Mouse (Mus musculus): Measurements from ENCODE around the gene Slc38a2.

Gene Slc38a2

DNA sequence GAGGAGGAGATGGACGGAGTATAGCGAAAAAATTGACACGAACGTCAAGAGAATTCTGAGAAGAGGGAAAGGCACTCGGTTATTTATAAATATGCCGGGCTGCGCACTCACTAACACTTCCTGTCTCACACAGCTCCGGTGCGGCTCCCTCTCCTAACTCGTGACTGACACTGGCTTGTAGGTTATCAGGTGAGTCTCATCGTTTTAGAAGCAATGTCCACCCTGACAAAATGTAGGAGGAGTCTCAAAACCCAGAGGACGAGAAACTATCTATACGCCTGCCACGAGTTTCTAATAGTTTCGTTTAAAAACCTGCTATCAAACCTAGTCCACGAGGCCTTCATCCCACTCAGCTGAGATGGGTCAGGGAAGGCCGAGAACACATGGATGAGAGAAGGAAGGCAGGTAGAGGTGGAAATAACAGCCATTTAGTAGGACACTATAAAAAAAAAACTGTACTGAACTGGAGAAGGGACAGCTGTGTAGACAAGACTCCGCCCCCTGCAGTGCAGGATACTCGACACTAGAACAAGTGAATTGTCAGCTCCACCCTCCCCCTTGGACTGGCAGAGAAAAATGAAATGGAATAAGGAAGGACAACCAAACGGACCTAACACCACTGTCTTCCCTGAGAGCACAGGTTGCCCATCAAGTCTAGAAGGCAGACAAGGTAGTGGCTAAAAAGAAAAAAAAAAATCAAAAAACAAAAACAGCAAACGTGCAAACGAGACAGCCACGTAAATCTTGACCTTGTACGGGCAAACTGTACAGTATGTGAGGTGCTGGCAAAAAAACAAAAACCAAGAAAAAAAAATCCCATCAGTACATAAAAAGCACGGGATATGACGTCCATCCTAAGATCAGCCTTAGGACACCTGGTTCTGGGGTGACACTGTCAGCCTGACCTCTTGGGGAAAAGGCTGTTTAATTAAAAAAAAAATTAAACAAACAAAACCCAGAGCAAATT, 3.8 kb downstream of the Slc38a2 start:
- DNase-seq, result no peak

DNA sequence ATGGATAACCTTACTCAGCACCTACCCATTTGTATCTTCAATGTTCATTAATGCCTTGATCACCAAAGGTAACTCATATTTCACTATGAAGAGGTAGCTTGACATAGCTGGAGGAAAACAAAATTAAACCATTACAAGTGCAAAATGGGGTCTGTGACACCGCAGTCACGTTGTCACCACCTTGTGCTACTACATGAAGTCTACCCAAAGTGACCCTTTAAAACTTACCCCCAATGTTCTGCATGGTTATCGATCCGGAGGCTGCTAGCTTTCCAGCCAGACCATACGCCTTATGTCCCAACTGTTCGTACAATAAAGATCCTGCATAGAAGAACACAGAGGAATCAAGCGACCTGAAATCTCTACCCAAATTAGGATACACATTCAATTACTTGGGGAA, 4.5 kb downstream of the Slc38a2 start:
- no peak for DNase-seq

DNA sequence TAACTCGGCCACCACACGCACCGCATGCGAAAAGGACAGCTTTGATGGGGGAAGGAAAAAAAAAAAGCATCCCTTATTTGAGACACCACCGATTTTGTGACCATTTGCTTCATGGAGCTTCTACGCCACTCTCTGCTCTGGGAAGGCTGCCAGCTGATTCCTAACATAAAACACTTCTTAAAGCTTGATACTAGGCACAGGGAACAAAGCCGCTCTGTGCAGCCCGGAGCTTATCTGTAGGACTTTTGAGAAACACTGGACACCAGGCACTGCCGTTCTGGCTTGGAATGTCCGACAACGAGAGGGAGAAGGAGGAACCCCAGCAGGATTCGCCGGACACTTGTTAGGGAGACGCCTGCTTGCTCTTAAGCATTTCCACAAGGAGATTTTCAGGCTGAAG, 5.8 kb downstream of the Slc38a2 start:
- no peak for DNase-seq

DNA sequence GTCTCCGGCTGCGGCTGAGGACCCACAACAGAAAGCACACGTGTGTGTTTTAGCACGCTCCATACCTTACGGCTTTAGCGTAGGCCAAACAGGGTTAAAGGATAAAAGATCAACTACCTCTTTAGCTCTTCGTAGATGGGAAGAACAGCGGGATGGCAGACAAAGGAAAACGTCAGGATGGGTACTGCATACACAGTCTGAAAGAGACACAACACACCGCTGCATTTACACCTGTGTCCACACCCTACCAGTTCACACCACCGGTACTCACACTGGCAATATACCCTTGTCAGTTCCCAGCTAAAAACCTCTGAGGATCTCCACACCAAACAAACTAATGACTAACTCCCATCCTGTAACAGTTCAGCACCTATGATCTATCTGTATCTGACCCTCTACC, 7.1 kb downstream of the Slc38a2 start:
- no peak for DNase-seq

DNA sequence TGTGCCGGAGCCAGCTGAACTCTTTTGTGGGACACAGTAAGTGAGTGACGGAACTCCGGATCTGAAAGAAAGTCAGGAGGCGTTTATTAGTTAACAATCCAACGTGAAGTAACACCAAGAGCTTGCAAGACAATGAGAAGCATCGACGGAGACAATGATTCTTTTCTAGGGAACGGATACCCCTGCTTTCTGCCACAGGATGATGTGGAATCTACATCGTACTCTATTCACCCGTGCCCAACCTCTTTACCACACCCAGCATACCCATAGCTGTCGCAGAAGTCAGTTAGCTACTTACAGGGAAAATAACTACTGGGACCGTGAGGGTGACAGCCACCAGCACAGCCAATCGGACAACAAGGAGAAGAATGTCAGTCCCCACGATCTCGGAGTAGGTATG, 8.1 kb downstream of the Slc38a2 start:
- DNase-seq, result no peak

DNA sequence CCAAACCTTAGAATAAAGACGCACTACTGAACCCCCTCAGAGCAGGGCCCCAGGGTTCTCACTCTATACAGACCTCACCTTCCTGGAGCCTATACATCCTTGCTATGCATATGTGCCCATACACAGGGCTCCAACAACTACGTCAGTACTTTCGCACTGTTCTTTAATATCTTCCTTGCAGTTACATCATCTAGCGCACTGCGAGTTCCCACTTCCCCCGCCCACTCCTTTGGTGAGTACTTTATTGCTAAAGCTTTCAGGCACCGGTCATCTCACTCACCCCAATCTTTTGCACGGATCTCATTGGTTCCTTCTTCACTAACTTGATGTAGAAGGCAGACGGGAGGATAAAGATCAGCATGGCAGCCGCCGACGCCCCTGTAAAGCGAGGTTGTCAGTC, 8.7 kb downstream of the Slc38a2 start:
- DNase-seq, result no peak

DNA sequence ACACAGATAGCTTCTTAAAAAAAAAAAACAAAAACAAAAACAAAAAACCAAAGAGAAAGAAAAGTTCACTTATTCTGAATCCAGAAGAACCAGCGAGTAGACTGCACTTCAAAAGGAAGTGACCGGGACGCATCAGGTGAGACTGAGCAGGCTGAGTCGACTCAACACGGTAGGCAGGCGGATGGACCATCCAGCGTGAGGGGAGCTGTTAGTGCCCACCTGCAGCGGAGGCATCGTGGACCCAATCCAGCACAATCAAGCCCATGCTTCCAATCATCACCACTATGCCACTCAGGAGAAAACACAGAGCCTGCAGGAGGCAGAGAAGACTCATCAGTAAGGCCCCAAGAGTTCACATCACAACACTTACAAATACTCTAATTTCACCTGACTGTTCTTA, 9.6 kb downstream of the Slc38a2 start:
- no peak for DNase-seq

DNA sequence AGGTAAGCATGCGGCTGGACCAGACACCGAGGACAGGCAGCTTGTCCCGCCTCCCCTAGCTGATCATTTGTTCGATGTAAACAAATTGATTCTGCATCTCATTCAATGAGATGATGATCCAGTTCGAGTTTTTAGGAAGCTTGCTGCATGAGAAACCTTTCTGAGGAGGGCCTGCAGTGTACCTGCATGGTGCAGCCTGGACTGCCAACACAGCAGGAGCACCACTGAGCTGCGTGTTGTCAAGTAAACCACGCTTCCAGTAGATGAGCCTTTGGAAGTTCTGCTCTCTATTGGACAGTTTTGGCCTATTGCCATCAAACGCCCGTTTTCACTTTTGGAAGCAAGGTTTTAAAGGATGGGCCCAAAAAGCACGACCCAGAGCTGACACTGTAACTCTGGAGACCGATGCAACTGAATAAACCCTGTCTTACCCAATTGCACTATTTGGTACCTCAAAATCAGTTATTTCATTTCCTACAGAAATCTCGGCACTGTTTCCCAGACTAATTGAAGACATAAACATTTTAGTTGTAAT, 10.7 kb downstream of the Slc38a2 start:
- no peak for DNase-seq

DNA sequence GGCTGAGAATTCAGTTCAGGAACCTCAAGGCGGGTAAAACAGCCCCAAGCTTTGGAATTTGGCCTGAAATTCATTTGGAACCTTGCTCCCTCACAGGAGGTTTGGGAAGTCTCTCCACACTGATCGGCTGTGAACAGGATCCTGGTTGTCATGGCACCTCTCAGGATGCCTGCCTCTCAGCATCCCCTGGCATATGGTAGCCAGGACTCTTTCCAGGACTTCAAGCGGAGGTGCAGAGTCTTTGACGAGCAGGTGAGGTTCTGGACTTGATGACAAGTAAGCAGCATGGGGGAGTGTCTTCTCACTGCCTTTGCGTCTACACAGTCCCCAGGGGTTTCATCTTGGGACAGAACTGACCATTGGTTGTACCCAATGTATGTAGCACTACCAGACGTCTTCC, 11.5 kb downstream of the Slc38a2 start:
- DNase-seq, result no peak

DNA sequence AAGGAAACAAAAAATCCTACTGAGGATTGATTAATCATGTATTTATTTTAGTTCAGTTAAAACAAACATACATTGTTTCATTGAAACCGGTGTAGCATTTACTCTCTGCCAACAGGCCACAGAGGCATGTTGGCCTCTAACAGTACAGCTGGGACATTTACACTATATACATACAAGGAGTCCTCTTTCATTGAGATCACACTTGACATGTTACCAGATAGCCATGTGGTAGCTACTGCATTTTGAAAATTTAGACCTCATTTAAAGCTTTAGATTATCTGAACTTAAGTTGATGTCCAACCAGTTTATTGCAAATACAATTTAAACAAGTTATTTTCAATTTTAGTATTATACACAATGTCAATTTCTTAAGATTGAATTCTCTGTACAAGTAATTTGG, 12.2 kb downstream of the Slc38a2 start:
- DNase-seq, result no peak

DNA sequence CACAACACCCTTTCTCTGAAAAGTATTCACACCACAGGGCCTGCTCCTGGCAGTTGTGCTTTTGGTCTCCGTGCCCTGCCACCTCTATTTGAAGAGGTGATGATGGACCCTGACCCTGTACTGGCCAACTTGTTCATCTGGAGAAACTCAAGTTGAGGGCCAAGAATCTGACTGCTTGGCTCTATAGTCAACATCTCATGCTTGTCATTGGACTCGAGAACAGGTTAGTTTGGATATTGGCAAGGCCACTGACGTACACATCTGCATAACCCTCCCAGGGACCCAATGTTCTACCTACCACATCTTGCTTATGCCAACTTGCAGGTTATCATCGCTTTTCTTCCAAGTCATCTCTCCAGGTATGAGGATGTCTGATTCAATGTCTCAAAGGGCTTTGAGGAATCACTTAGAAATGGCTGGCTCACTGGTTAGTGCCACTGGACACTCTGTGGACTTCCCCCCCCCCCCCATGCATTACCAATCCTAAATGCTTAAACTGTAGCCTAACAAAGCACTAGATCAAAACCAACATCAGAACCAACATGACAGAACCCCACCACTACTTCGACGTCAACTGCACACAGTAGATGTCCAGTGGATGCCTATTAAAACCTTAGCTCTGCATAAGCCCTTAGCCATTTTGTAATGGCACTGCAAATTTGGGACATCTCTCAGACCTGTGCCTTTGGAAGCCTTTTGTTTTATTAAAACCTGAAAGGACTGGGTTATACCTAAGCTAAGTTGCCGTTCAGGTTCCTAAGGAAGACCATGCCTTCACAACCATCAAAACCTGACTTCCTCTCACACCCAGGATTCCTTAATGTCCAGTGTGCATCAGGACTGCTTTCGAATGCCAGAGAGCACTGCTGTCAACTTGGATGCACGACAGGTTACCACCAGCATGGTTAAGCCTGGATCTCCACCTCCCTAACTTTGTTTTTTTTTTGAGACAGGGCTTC, 13.1 kb downstream of the Slc38a2 start:
- no peak for DNase-seq

DNA sequence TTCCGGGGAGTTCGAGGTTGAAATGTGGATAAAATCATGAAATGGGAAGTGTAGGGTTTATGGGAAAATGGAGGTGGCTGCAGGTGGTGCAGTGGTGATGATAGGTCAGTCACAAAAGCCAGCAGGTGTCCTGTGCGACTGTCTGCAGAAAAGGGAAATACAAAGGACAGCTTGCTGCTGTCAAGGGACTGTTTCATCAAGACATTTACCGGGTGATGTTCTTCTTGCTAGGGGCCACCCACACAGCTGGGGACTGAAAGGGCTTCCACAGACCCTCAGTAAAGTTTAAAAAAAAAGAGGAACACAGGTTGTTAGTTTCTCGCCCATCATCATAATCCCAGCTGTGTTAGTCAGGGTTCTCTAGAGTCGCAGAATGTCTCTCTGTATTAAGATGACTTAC, 14.3 kb downstream of the Slc38a2 start:
- DNase-seq, result no peak

DNA sequence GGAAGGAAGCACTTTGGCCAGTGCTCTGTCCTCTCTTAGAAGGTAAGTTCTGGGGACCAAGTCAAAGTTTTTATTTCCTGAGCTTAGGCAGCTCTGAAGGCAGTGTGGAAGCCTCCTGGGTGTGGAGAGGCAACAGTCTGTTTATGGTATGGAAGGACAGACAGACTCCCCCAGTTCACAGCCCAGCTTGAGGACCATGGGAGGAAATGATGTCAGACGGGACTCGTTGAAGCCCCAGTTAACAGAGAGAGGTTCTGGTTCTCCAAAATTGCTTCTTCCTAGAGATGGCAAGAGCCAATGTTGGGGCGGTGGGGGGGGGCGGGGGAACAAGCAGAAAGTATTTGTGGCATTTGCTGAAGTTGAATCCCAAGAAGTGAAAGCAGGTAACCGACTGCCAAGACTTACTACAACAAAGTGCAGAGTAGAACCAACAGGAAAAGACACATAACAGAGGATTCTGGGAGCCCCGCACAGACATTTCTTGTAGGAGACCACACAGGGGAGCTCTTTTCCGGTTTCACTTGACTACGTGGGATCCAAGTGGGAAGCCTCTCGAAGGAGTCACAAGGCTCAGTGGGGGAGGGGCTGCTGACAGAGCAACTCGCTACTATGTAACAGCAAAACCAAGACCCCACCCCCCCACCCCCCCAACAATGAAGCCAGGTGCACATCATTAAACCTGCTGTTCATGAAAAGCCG, 15.2 kb downstream of the Slc38a2 start:
- DNase-seq, result no peak

DNA sequence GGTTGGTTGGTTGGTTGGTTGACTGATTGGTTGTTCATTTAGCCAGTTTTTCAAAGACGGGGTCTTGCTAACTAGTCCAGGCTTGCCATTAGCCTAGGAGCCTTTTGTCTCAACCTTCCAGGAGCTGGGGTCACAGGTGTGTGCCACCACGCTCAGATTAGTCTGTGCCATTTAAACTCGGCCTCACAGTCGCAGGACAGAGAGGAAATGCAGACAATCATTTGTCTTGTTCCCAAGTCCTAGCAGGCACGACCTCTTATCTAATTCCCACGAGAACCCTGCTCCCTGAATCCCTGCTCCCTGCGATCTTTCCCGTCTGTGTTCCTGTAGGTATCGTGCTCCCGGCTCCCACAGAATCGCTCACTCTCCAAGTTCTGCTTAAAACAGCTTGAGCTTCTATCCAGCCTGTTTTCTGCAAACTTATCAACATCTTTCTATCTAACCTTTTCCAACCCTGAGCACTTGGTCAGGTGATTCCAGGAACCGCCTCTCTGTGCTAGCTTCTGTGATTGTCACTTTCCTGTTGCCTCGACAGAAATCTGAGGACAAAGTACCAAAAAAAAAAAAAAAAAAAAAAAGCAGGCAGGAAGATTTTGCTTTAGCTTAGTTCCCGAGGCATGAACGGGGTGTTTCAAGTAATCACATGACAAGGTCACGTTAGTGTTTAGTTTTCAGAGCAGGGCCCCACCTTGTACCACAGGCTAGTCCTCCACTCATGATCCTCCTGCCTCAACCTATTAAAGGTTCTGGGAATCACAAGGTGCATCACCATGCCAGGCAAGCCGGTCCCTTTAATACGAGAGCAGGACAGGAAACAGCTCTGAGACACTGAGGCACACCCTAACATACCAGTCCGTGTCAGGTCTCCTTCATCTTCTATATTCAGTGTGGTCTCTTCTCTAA, 20.4 kb downstream of the Slc38a2 start:
- DNase-seq, result no peak

DNA sequence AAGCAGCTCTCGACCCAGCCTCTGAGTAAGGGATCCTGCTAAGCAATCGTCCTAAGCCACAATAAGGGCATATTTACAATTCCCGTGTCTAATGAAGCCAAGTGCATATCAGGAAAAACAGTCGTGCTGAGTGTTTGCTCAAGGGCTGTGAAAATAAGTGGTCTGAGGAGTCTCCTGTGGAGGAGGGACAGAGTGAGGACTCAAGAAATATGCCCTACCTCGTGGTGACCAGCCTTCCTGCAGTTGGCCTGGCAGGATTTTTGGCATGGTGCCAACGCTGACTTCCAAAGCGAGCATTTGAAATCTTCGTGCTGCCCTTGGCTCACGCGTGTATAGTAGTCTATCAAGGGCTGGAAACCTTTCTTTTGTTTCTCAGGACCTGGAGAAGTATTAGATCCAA, 23.0 kb downstream of the Slc38a2 start:
- no peak for DNase-seq

DNA sequence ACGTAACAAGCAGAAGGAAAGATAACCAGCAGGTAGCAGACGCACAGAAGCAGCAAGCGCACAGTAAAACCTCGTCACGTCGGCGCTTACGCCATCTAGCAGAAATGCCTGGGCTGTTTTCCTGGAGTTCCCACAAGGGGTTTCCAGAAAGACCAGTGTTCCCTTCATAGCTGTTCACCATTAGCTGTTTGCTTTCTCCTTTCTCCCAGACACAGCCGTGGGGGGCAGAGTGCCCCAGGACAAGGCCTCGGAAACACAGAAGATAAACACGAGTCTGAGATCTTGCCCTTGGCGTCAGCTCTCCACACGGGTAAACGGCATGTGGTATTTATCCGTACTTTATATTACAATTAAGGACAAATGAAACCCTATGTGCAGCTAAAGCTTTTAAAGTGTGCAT, 23.8 kb downstream of the Slc38a2 start:
- DNase-seq, result no peak

DNA sequence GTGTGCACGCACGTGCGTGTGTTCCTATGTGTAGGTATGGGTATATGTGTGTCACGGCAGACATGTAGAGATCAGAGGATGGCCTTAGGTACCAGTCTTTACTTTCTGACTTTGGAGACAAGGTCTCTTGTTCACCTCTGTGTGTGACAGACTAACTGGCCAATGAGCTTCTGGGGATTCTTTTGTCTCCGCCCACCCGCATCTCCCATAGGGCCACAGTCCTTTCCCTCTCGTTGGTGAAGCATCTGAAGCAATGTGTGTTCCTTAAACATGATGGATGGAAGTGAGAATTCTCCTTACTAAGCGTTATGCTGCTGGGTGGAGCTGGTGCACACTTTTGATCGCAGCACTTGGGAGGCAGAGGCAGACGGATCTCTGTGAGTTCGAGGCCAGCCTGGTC, 24.5 kb downstream of the Slc38a2 start:
- DNase-seq, result no peak

DNA sequence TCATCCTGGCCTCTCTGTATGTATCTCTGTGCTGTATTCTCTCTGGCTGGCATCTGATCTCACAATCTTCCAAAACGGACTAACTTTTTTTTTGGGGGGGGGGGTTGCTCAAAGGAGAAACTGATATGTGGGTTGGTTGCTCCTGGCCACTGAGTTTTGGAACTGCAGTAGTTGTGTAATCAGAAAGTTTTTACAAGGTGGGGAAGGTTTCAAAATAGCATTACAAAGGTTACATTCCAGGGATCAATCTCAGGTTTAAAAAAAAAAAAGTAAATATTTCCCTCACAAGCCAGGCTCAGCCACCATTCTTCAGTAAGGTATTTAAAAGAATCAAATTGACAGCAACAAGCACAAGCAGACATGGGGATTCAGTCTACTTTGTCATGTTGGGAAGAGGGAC, 25.4 kb downstream of the Slc38a2 start:
- no peak for DNase-seq

DNA sequence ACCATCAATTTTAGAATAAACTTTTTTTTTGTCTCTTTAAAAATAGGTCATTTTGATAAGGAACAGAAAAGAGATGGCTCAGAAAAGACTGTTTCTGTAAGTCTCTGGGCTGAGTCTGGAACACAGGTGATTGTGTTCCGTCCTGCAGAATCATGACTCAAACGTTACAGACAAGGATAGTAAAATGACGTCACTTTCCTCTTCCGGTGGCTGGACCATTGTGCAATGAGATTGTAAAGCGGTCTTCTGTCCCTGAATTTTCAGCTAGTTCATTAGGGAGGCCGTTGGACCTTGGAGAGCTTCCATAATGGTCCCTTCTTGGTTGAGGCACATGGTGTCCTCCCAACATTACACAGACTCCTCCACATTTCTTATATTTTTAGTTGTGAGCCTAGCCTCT, 29.8 kb downstream of the Slc38a2 start:
- no peak for DNase-seq

DNA sequence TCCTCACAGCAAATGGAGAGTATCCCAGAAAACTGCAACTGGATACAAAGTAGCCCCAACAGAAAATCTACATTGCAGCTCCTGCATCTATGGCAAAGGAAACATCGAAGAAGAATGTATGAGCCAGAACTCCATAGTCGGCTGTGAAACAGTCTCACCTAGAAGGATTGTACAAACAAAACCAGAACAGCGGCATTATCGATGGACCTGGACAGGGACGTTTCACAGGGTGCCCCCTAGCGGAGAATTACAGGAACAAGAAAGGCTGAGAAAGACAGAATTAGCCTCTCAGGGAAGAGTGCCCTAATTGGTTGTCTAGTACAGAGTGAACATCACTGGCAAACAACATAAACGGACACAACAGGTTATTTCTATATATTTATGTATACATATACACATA, 32.9 kb downstream of the Slc38a2 start:
- no peak for DNase-seq

DNA sequence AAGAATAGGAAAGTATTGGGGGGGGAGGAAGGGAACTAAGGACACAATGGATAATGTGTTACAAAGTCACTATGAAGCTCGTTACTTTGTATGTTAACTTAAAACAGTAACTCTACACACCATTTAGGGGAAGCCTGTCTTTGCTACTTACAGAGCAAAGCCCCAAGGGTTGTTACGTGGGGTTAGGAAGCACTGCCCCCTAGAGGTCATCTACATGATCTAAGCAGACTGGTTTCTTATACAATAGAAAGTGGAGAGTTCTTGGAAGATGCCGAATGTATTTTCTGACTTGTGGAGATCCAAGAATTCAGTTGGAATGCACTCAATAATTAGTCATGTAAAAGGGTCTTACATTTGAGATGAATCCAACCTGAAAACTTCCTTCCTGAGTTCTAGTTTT, 33.6 kb downstream of the Slc38a2 start:
- DNase-seq, result peak; percentile 53

DNA sequence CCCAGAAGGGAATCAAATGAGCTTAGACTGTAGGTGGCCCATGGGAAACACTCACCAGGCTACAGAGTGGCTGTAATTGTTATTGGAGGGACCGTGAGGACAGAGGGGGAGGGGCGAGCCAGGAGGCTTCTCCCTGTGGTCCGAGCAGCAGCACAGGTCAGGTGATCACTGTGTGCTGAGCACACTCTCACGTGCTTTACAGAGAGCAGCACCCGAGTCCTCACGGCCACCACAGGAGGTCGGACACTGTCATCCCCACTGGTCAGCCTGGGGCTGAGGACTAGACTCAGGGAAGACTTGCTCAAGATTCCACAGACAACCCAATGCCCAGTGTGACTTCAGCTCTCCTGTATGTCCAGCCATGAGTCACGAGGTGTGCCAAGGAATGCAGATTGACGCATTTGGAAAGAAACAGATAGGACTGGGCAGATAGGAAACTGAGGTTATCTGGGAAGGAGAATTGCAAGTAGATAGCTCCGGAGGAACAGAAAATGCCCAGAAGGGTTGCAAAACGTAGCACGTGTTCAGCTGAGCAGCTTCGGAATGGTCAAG, 38.9 kb downstream of the Slc38a2 start:
- no peak for DNase-seq
